ENCODE assay signal across 12 mouse cellular contexts in genomic region chr2:172978131-172978633, GRCm38 (mm10). TPM values are rescaled to one million over a fixed set of nuclear protein-coding genes. Genes with fewer than 3 reads are reported as not detected.
A peak's percentile ranks its signal among the peaks of the same experiment; 100 is the strongest.
DNase-seq lines count a peak whose midpoint lies in the region; ATAC-seq and TF ChIP-seq lines count a peak whose summit lies in the region.
"Had no signal": no experiment of that assay in that cellular context is flagged by ENCODE, and none has a peak within 500 bp of the region (broad histone marks: within the 10 kb centered on the region; RNA-seq: fewer than 3 reads in every experiment).

No protein-coding gene starts in this region.

- no peaks in the 10 kb centered on the region for H3K4me1 ChIP-seq in heart, postnatal 0 days (ENCODE audit: control insufficient read depth, insufficient read depth)
- peaks cover 5% of the 10 kb centered on the region for H3K4me1 ChIP-seq in spleen, adult 2 months (ENCODE audit: control insufficient read depth, insufficient read depth, insufficient read length)
- H3K4me1 ChIP-seq in embryonic facial prominence, embryonic 12.5 days, result peaks cover 31% of the 10 kb centered on the region
- H3K4me1 ChIP-seq in midbrain, postnatal 0 days (ENCODE audit: insufficient read depth, low read length), result no peaks in the 10 kb centered on the region; the same call in 1 of the 2 replicates

- ATAC-seq in heart, postnatal 0 days (ENCODE audit: insufficient read depth, low read depth), result no peak
- no peak for ATAC-seq in embryonic facial prominence, embryonic 12.5 days (ENCODE audit: insufficient number of reproducible peaks, insufficient read depth, low FRiP score, low TSS enrichment)
- 0 out of 2 replicates have a peak, but pooled peaks have one; percentile 41 for ATAC-seq in midbrain, postnatal 0 days (ENCODE audit: low FRiP score)

- H3K36me3 ChIP-seq in heart, postnatal 0 days (replicated peaks; ENCODE audit: control insufficient read depth, insufficient read depth, low read length), result no peaks in the 10 kb centered on the region
- H3K36me3 ChIP-seq in spleen, adult 2 months (ENCODE audit: control insufficient read depth, insufficient read depth, low read length), result no peaks in the 10 kb centered on the region
- no peaks in the 10 kb centered on the region for H3K36me3 ChIP-seq in embryonic facial prominence, embryonic 12.5 days
- H3K36me3 ChIP-seq in midbrain, postnatal 0 days (ENCODE audit: insufficient read depth, low read length), result no peaks in the 10 kb centered on the region

- no peak for DNase-seq in heart, postnatal 0 days (ENCODE audit: low spot score)
- DNase-seq in heart, adult 11 months, result no peak
- DNase-seq in spleen, adult 2 months (ENCODE audit: low read depth in 1 of 2, low spot score in 2 of 2), result no peak
- no peak for DNase-seq in spleen, adult 18-20 months
- peak; percentile 56 for DNase-seq in midbrain, postnatal 0 days (ENCODE audit: low spot score)
- DNase-seq in right cerebral cortex, postnatal 36 days (ENCODE audit: low spot score in 2 of 2), result no peak
- no peak for DNase-seq in frontal cortex, postnatal 10 days (ENCODE audit: low spot score in 2 of 2)
- DNase-seq: cerebellum, adult 11 months; gastrocnemius, postnatal 14 days; lung, adult 2 months had no signal

- no peaks in the 10 kb centered on the region for H3K9me3 ChIP-seq in heart, postnatal 0 days (replicated peaks; ENCODE audit: control insufficient read depth, low read length)
- H3K9me3 ChIP-seq in embryonic facial prominence, embryonic 12.5 days, result 0 out of 2 replicates have a peak, but pooled peaks cover 3% of the 10 kb centered on the region
- no peaks in the 10 kb centered on the region for H3K9me3 ChIP-seq in midbrain, postnatal 0 days (ENCODE audit: low read length)

- no peak for TF ChIP-seq EP300 in heart, postnatal 0 days (IDR thresholded peaks at IDR 0.05; ENCODE audit: low read depth)

- H3K4me2 ChIP-seq in heart, postnatal 0 days (ENCODE audit: low read depth, low read length), result no peak overlapping the region; the same call in 1 of the 2 replicates
- H3K4me2 ChIP-seq in embryonic facial prominence, embryonic 12.5 days (replicated peaks), result peak overlapping the region; percentile 33; the same call in 1 of the 2 replicates
- H3K4me2 ChIP-seq in midbrain, postnatal 0 days (ENCODE audit: low read depth, low read length, poor library complexity, severe bottlenecking), result no peak overlapping the region

- 56% methylated on average over 4 of the region's 4 CpGs for WGBS in heart, postnatal 0 days
- WGBS in spleen, adult 2 months, result 41% methylated on average over 4 of the region's 4 CpGs
- WGBS in embryonic facial prominence, embryonic 12.5 days, result 69% methylated on average over 4 of the region's 4 CpGs
- WGBS in midbrain, postnatal 0 days, result 59% methylated on average over 4 of the region's 4 CpGs

- H3K27me3 ChIP-seq in heart, postnatal 0 days (ENCODE audit: control insufficient read depth, insufficient read depth, low read length), result no peaks in the 10 kb centered on the region
- H3K27me3 ChIP-seq in spleen, adult 2 months (ENCODE audit: control insufficient read depth, insufficient read depth, low read length), result no peaks in the 10 kb centered on the region
- no peaks in the 10 kb centered on the region; the same call in 1 of the 2 replicates for H3K27me3 ChIP-seq in embryonic facial prominence, embryonic 12.5 days
- no peaks in the 10 kb centered on the region for H3K27me3 ChIP-seq in midbrain, postnatal 0 days (ENCODE audit: insufficient read depth, low read length)

- H3K9ac ChIP-seq in heart, postnatal 0 days (replicated peaks; ENCODE audit: low read depth, low read length), result no peak overlapping the region
- H3K9ac ChIP-seq in embryonic facial prominence, embryonic 12.5 days, result no peak overlapping the region
- H3K9ac ChIP-seq in midbrain, postnatal 0 days (replicated peaks; ENCODE audit: low read length, poor library complexity, severe bottlenecking), result no peak overlapping the region

- peak overlapping the region; percentile 15; the same call in 1 of the 2 replicates for H3K4me3 ChIP-seq in heart, postnatal 0 days (ENCODE audit: low read depth, low read length)
- peak overlapping the region; percentile 56; the same call in 1 of the 2 replicates for H3K4me3 ChIP-seq in spleen, adult 2 months (ENCODE audit: extremely low read depth, insufficient read depth, insufficient read length)
- no peak overlapping the region for H3K4me3 ChIP-seq in embryonic facial prominence, embryonic 12.5 days
- H3K4me3 ChIP-seq in midbrain, postnatal 0 days (ENCODE audit: low read depth, low read length), result no peak overlapping the region

- H3K27ac ChIP-seq in heart, postnatal 0 days (ENCODE audit: low read depth), result peak overlapping the region; percentile 43; the same call in 1 of the 2 replicates
- H3K27ac ChIP-seq in spleen, adult 2 months (ENCODE audit: insufficient read depth, low read length), result peak overlapping the region; percentile 73
- peak overlapping the region; percentile 72; the same call in 1 of the 2 replicates for H3K27ac ChIP-seq in embryonic facial prominence, embryonic 12.5 days
- no peak overlapping the region for H3K27ac ChIP-seq in midbrain, postnatal 0 days (ENCODE audit: low read depth, low read length)

- TF ChIP-seq CTCF in heart, postnatal 0 days (IDR thresholded peaks at IDR 0.05; ENCODE audit: low read depth), result no peak
- no peak for TF ChIP-seq CTCF in spleen, adult 2 months (IDR thresholded peaks at IDR 0.05; ENCODE audit: extremely low read depth, insufficient read depth, insufficient read length, insufficient replicate concordance)
- no peak for TF ChIP-seq CTCF in midbrain, postnatal 0 days (IDR thresholded peaks at IDR 0.05)

- no peak for TF ChIP-seq POLR2A in spleen, adult 2 months (IDR thresholded peaks at IDR 0.05; ENCODE audit: low read depth, low read length)

RNA-seq across cellular contexts. Expression of gene Spo11, which starts 0.7 kb away (rescaled TPM):
- total RNA-seq in heart, postnatal 0 days (2014; rRNA removed; ENCODE audit: low replicate concordance), result 19.1 TPM in 1 of 2 replicates, not detected in the other
- 0.18 TPM in 1 of 2 replicates, not detected in the other for polyA plus RNA-seq in heart, postnatal 0 days (2015; fragmentation: Nextera tagmentation; extraction: Ambion mirVana)
- polyA plus RNA-seq in spleen, adult 2 months (2012; rRNA removed), result 0.86 and 0.98 TPM in 2 replicates
- polyA plus RNA-seq in embryonic facial prominence, embryonic 12.5 days (2016; fragmentation: Nextera tagmentation; extraction: Ambion mirVana), result 1.2 and 2.9 TPM in 2 replicates
- total RNA-seq in midbrain, postnatal 0 days (2014; rRNA removed), result 1.7 and 2.8 TPM in 2 replicates
- polyA plus RNA-seq in midbrain, postnatal 0 days (2015; fragmentation: Nextera tagmentation; extraction: Ambion mirVana), result 1.1 and 1.6 TPM in 2 replicates
- polyA plus RNA-seq: intestine, embryonic 14.5 days had no signal

RNA-seq across cellular contexts. Expression of gene Rae1, which starts 21.7 kb away (rescaled TPM):
- total RNA-seq in heart, postnatal 0 days (2014; rRNA removed; ENCODE audit: low replicate concordance), result 80.2 and 83.4 TPM in 2 replicates
- polyA plus RNA-seq in heart, postnatal 0 days (2015; fragmentation: Nextera tagmentation; extraction: Ambion mirVana), result 70.5 and 76.7 TPM in 2 replicates
- polyA plus RNA-seq in spleen, adult 2 months (2012; rRNA removed), result 48.3 and 51.5 TPM in 2 replicates
- polyA plus RNA-seq in embryonic facial prominence, embryonic 12.5 days (2016; fragmentation: Nextera tagmentation; extraction: Ambion mirVana), result 150 and 155 TPM in 2 replicates
- total RNA-seq in midbrain, postnatal 0 days (2014; rRNA removed), result 93.8 and 98.3 TPM in 2 replicates
- polyA plus RNA-seq in midbrain, postnatal 0 days (2015; fragmentation: Nextera tagmentation; extraction: Ambion mirVana), result 127 and 130 TPM in 2 replicates

RNA-seq across cellular contexts. Expression of gene Bmp7, which starts 38.1 kb away (rescaled TPM):
- total RNA-seq in heart, postnatal 0 days (2014; rRNA removed; ENCODE audit: low replicate concordance), result 51.3 and 60.3 TPM in 2 replicates
- polyA plus RNA-seq in heart, postnatal 0 days (2015; fragmentation: Nextera tagmentation; extraction: Ambion mirVana), result 11.8 TPM in 2 replicates
- 1.6 and 1.9 TPM in 2 replicates for polyA plus RNA-seq in spleen, adult 2 months (2012; rRNA removed)
- 28.4 and 30.1 TPM in 2 replicates for polyA plus RNA-seq in embryonic facial prominence, embryonic 12.5 days (2016; fragmentation: Nextera tagmentation; extraction: Ambion mirVana)
- total RNA-seq in midbrain, postnatal 0 days (2014; rRNA removed), result 34.0 and 35.9 TPM in 2 replicates
- polyA plus RNA-seq in midbrain, postnatal 0 days (2015; fragmentation: Nextera tagmentation; extraction: Ambion mirVana), result 14.8 and 15.3 TPM in 2 replicates

RNA-seq across cellular contexts. Expression of gene Rbm38, which starts 42.1 kb away (rescaled TPM):
- total RNA-seq in heart, postnatal 0 days (2014; rRNA removed; ENCODE audit: low replicate concordance), result 85.0 and 119 TPM in 2 replicates
- polyA plus RNA-seq in heart, postnatal 0 days (2015; fragmentation: Nextera tagmentation; extraction: Ambion mirVana), result 122 and 135 TPM in 2 replicates
- 663 and 724 TPM in 2 replicates for polyA plus RNA-seq in spleen, adult 2 months (2012; rRNA removed)
- 37.9 and 39.5 TPM in 2 replicates for polyA plus RNA-seq in embryonic facial prominence, embryonic 12.5 days (2016; fragmentation: Nextera tagmentation; extraction: Ambion mirVana)
- 7.6 and 8.4 TPM in 2 replicates for total RNA-seq in midbrain, postnatal 0 days (2014; rRNA removed)
- 7.3 and 7.4 TPM in 2 replicates for polyA plus RNA-seq in midbrain, postnatal 0 days (2015; fragmentation: Nextera tagmentation; extraction: Ambion mirVana)

Comparison
In these comparisons a context has a peak if more than half of its experiments do, and no peak if none do; other contexts are left out.
1. H3K4me3 ChIP-seq: peak in heart, postnatal 0 days (single experiment) and spleen, adult 2 months (single experiment); none in embryonic facial prominence, embryonic 12.5 days (single experiment) and midbrain, postnatal 0 days (single experiment).